Mouse (Mus musculus): ENCODE results near the gene Srsf7. TPM values are rescaled to one million over a fixed set of nuclear protein-coding genes. Genes with fewer than 3 reads are reported as not detected.

Srsf7 gene
- total and polyA plus RNA-seq, 2 experiments from 2014 or later, result 150 to 224 TPM

DNA sequence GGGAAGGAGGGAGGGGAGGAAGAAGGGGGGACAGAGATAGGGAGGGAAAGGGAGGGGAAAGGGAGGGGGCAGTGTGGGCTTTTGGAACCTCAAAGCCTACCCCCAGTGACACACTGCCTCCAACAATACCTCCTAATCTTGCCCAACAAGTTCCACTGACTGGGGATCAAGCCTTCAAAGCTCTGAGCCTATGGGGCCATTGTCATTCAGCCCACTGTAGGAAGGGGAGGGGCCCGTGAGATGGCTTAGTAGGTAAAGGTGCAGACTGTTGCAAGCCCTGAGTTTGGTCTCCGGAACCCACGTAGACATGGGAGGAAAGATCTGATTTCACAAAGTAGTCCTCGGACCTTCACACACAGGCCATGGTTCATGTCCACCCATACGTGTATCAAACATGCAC lies 55.8 kb downstream of the Srsf7 start:
- 30% methylated on average over 5 of the region's 5 CpGs for WGBS
- Histone ChIP-seq H3K4me2 (ENCODE audit: low read depth, low read length, poor library complexity, severe bottlenecking) (no peak overlapping the region), H3K9ac (replicated peaks; ENCODE audit: low read length, poor library complexity, severe bottlenecking) (no peak overlapping the region), H3K9me3 (ENCODE audit: low read length) (no peaks in the 10 kb centered on the region), H3K4me1 (ENCODE audit: insufficient read depth, low read length) (no peaks in the 10 kb centered on the region), H3K27me3 (ENCODE audit: insufficient read depth, low read length) (no peaks in the 10 kb centered on the region), H3K36me3 (ENCODE audit: insufficient read depth, low read length) (no peaks in the 10 kb centered on the region), H3K4me3 (ENCODE audit: low read depth, low read length) (no peak overlapping the region), H3K27ac (ENCODE audit: low read depth, low read length) (no peak overlapping the region)
- no peak for ATAC-seq (ENCODE audit: low FRiP score)
- no peak for TF ChIP-seq CTCF (IDR thresholded peaks at IDR 0.05)
- no peak for DNase-seq (ENCODE audit: low spot score)

Other genes with a start within 250 kb of the Srsf7 start
- gene Hnrnpll, start 145.0 kb downstream of the Srsf7 start, total RNA-seq (2014; rRNA removed), result 56.1 and 64.5 TPM in 2 replicates
- 36.3 and 38.5 TPM in 2 replicates for gene Hnrnpll, start 145.0 kb downstream of the Srsf7 start, polyA plus RNA-seq (2015; fragmentation: Nextera tagmentation; extraction: Ambion mirVana)
- 1.3 and 1.5 TPM in 2 replicates for gene Galm, start 79.8 kb downstream of the Srsf7 start, total RNA-seq (2014; rRNA removed)
- gene Galm, start 79.8 kb downstream of the Srsf7 start, polyA plus RNA-seq (2015; fragmentation: Nextera tagmentation; extraction: Ambion mirVana), result 1.00 and 1.1 TPM in 2 replicates
- 0.11 TPM in 1 of 2 replicates, not detected in the other for gene Ttc39d, start 153 bp upstream of the Srsf7 start, total RNA-seq (2014; rRNA removed)
- 0.06 and 0.12 TPM in 2 replicates for gene Ttc39d, start 153 bp upstream of the Srsf7 start, polyA plus RNA-seq (2015; fragmentation: Nextera tagmentation; extraction: Ambion mirVana)
- gene Gemin6, start 17.1 kb upstream of the Srsf7 start, total RNA-seq (2014; rRNA removed), result 5.6 and 9.2 TPM in 2 replicates
- gene Gemin6, start 17.1 kb upstream of the Srsf7 start, polyA plus RNA-seq (2015; fragmentation: Nextera tagmentation; extraction: Ambion mirVana), result 14.4 and 16.2 TPM in 2 replicates
- gene Morn2, start 82.9 kb upstream of the Srsf7 start, total RNA-seq (2014; rRNA removed), result 14.8 and 18.6 TPM in 2 replicates
- 50.0 and 52.5 TPM in 2 replicates for gene Morn2, start 82.9 kb upstream of the Srsf7 start, polyA plus RNA-seq (2015; fragmentation: Nextera tagmentation; extraction: Ambion mirVana)
- gene Dhx57, start 83.2 kb upstream of the Srsf7 start, total RNA-seq (2014; rRNA removed), result 64.5 and 72.3 TPM in 2 replicates
- 34.7 and 36.9 TPM in 2 replicates for gene Dhx57, start 83.2 kb upstream of the Srsf7 start, polyA plus RNA-seq (2015; fragmentation: Nextera tagmentation; extraction: Ambion mirVana)
- 3.0 and 7.7 TPM in 2 replicates for gene Arhgef33, start 100.1 kb upstream of the Srsf7 start, total RNA-seq (2014; rRNA removed)
- 2.0 and 2.2 TPM in 2 replicates for gene Arhgef33, start 100.1 kb upstream of the Srsf7 start, polyA plus RNA-seq (2015; fragmentation: Nextera tagmentation; extraction: Ambion mirVana)
- not detected in 2 replicates for gene Gm10190, start 166.2 kb upstream of the Srsf7 start, total RNA-seq (2014; rRNA removed)
- 1.8 and 5.0 TPM in 2 replicates for gene Gm10190, start 166.2 kb upstream of the Srsf7 start, polyA plus RNA-seq (2015; fragmentation: Nextera tagmentation; extraction: Ambion mirVana)